Mouse (Mus musculus) limb, embryonic 13.5 days (tissue): Measurements from ENCODE around the gene Gsto1. TPM values are rescaled to one million over a fixed set of nuclear protein-coding genes. Genes with fewer than 3 reads are reported as not detected.

Experiments used
- ATAC-seq: fragments of 200-750 bp; cut with Nextera tagmentation; 2 replicates; pipeline ENCODE4 v1.8.0; 2017; ENCODE audit warnings: low read depth, moderate number of reproducible peaks, moderate TSS enrichment; ENCODE audit not compliant: low FRiP score
- H3K27ac ChIP-seq: fragments of 300-500 bp; sonication (generic); 2 replicates; pipeline ENCODE4 v1.5.1; 2015; ENCODE audit warnings: inconsistent platforms, mild to moderate bottlenecking, moderate library complexity
- H3K27me3 ChIP-seq: fragments of 300-500 bp; sonication (generic); 2 replicates; pipeline ENCODE4 v1.6.1; 2015; ENCODE audit warnings: mild to moderate bottlenecking, inconsistent platforms
- H3K36me3 ChIP-seq: fragments of 300-500 bp; sonication (generic); 2 replicates; pipeline ENCODE4 v1.6.1; 2015; ENCODE audit warnings: inconsistent platforms, mild to moderate bottlenecking, moderate library complexity
- H3K4me1 ChIP-seq: fragments of 300-500 bp; sonication (generic); 2 replicates; pipeline ENCODE4 v1.6.1; 2015; ENCODE audit warnings: inconsistent platforms
- H3K4me2 ChIP-seq: fragments of 300-500 bp; sonication (generic); replicated peaks from 2 replicates; pipeline ENCODE4 v1.6.1; 2015; ENCODE audit warnings: inconsistent platforms, mild to moderate bottlenecking, moderate library complexity
- H3K4me3 ChIP-seq: fragments of 300-500 bp; sonication (generic); 2 replicates; pipeline ENCODE4 v1.5.1; 2015; ENCODE audit warnings: moderate library complexity, mild to moderate bottlenecking, inconsistent platforms
- H3K9ac ChIP-seq: fragments of 300-500 bp; sonication (generic); 2 replicates; pipeline ENCODE4 v1.6.1; 2015; ENCODE audit warnings: mild to moderate bottlenecking, inconsistent platforms
- H3K9me3 ChIP-seq: fragments of 300-500 bp; sonication (generic); 2 replicates; pipeline ENCODE4 v1.6.1; 2016; ENCODE audit warnings: inconsistent platforms
- WGBS: fragments of 180-500 bp; shearing (Covaris S2); methylation state at CpG from one replicate; pipeline ENCODE4 v1.1.7; 2015; 5-methylcytosine and 5-hydroxymethylcytosine counted together
- polyA plus RNA-seq: library from polyadenylated mRNA; unstranded; fragments of >200 nt; fragmentation: Nextera tagmentation; extraction: Ambion mirVana; gene quantifications from 2 replicates; pipeline ENCODE4 v1.2.1, GENCODE M21; 2015

The Gsto1 gene
- polyA plus RNA-seq, 1 experiment from 2014 or later: 181 TPM

- Histone ChIP-seq H3K36me3 (no peaks in the 10 kb centered on the region), H3K4me2 (no peak overlapping the region), H3K27ac (no peak overlapping the region), H3K4me1 (peaks cover 43% of the 10 kb centered on the region), H3K9me3 (no peaks in the 10 kb centered on the region), H3K9ac (no peak overlapping the region), H3K27me3 (no peaks in the 10 kb centered on the region), H3K4me3 (no peak overlapping the region)
- 38% methylated on average over 9 of the region's 9 CpGs for WGBS
- peak; percentile 25; the same call in 1 of the 2 replicates for ATAC-seq
These were observed 28.1 kb downstream of the Gsto1 start for GRCm38 (mm10) chr19:47882882-47883254.

DNA sequence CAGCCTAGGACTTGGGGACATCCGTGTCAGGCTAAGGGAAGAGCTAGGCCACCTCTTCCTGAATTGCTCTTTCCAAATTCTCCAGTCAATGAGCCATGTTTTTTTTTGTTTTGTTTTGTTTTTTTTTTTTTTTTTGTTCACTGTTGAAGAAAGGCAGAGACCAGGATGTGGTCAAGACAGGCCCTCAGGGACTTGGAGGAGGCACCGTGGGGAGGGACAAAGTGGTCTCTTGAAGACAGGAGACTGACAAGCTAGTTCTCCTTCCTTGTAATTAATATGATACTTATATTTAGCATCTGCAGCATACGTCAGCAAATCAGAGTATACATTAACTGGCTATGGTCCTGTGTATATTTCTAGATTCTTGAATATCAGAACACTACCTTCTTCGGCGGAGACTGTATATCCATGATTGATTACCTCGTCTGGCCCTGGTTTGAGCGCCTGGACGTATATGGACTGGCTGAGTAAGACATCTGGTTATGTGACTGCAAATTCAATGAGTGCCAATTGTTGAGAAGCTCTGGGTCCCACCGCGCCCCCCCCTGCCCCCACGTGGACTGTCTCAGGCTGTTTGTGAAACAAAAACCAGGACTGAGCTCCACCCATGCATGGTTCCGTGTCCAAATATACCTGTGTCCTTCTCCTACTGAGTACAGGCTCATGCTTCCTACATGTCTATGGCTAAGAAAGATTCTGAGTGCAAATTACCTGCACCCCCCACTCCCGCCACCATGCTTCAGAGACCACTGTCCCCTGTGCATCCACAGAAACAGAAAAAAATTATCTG is 29.7 kb downstream of the Gsto1 start:
- H3K36me3 ChIP-seq: no peaks in the 10 kb centered on the region
- no peak overlapping the region for H3K4me3 ChIP-seq
- H3K27ac ChIP-seq: no peak overlapping the region
- no peak overlapping the region for H3K9ac ChIP-seq
- ATAC-seq: no peak
- H3K4me2 ChIP-seq: no peak overlapping the region
- H3K4me1 ChIP-seq: peaks cover 43% of the 10 kb centered on the region
- no peaks in the 10 kb centered on the region for H3K27me3 ChIP-seq
- no peaks in the 10 kb centered on the region for H3K9me3 ChIP-seq
- WGBS: 70% methylated on average over 13 of the region's 13 CpGs

DNA sequence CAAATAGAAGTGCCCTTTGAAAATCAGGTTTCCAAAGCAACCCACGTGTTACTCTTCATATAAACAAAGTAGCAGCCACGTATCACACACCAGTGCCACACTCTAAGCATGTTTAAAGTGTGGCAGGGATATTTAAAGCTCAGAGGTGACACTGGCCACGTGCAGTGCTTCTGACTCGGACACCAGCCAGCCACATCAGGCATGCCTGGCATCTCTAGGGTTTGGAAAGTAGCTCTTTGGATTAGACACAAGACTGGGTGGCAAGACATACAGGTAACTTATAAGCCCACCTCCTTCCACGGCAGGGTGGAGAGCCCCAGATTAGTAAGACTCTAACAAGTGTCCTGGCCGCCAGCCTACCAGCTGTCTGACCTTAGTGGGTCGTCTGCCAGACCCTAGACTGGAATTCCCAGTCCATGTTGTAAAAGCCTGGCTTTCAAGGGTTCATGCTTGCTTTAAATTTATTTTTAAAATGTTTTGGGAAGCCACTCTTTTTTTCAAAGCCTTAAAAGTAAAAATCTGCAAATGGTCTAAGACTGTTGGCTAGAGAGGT is 30.5 kb downstream of the Gsto1 start:
- Histone ChIP-seq H3K4me2 (no peak overlapping the region), H3K9me3 (no peaks in the 10 kb centered on the region), H3K36me3 (no peaks in the 10 kb centered on the region), H3K27ac (no peak overlapping the region; the same call in 1 of the 2 replicates), H3K27me3 (no peaks in the 10 kb centered on the region), H3K4me1 (peaks cover 51% of the 10 kb centered on the region), H3K9ac (no peak overlapping the region), H3K4me3 (no peak overlapping the region)
- ATAC-seq: no peak
- WGBS: 53% methylated on average over 7 of the region's 7 CpGs

- H3K27ac ChIP-seq: peak overlapping the region; percentile 28; the same call in 1 of the 2 replicates
- ATAC-seq: no peak
- H3K36me3 ChIP-seq: no peaks in the 10 kb centered on the region
- no peaks in the 10 kb centered on the region for H3K9me3 ChIP-seq
- H3K27me3 ChIP-seq: no peaks in the 10 kb centered on the region
- H3K4me2 ChIP-seq: no peak overlapping the region
- no peak overlapping the region for H3K9ac ChIP-seq
- peaks cover 53% of the 10 kb centered on the region for H3K4me1 ChIP-seq
- H3K4me3 ChIP-seq: no peak overlapping the region
- WGBS: 80% methylated on average over 11 of the region's 11 CpGs
These were observed 31.1 kb downstream of the Gsto1 start for GRCm38 (mm10) chr19:47885886-47886285.

GRCm38 (mm10) chr19:47886617-47887016 is 31.8 kb downstream of the Gsto1 start:
- no peaks in the 10 kb centered on the region for H3K9me3 ChIP-seq
- no peaks in the 10 kb centered on the region for H3K36me3 ChIP-seq
- no peak overlapping the region for H3K4me2 ChIP-seq
- peaks cover 60% of the 10 kb centered on the region for H3K4me1 ChIP-seq
- 41% methylated on average over 7 of the region's 7 CpGs for WGBS
- no peak overlapping the region for H3K9ac ChIP-seq
- H3K4me3 ChIP-seq: no peak overlapping the region
- peak; percentile 53 for ATAC-seq
- peak overlapping the region; percentile 55; the same call in 1 of the 2 replicates for H3K27ac ChIP-seq
- H3K27me3 ChIP-seq: no peaks in the 10 kb centered on the region

GRCm38 (mm10) chr19:47887417-47887816 is 32.6 kb downstream of the Gsto1 start:
- no peak overlapping the region for H3K9ac ChIP-seq
- no peak overlapping the region for H3K4me3 ChIP-seq
- peak overlapping the region; percentile 55; the same call in 1 of the 2 replicates for H3K27ac ChIP-seq
- H3K27me3 ChIP-seq: no peaks in the 10 kb centered on the region
- no peaks in the 10 kb centered on the region for H3K9me3 ChIP-seq
- 77% methylated on average over 10 of the region's 10 CpGs for WGBS
- H3K4me2 ChIP-seq: no peak overlapping the region
- no peaks in the 10 kb centered on the region for H3K36me3 ChIP-seq
- ATAC-seq: no peak
- H3K4me1 ChIP-seq: peaks cover 67% of the 10 kb centered on the region

DNA sequence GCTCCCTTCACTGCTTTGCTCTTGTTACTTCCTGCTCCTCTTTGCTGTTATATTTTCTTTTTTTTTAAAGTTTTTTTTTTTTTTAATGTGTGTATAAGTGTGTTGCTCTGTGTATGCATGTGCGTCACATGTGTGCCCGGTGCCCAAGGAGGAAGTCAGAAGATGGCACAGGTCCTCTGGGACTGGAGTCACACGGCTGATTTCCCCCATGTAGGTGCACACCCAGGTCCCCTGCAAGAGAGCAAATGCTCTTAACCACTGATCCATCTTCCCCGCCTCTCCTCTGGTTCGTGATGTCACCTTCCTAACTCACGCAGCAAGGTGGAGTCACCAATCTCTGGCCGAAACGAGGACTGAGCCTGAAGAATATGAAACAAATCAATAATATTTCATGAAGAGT is 33.3 kb downstream of the Gsto1 start:
- Histone ChIP-seq H3K9ac (no peak overlapping the region), H3K9me3 (no peaks in the 10 kb centered on the region), H3K27me3 (no peaks in the 10 kb centered on the region), H3K36me3 (0 out of 2 replicates have a peak, but pooled peaks cover 6% of the 10 kb centered on the region), H3K4me3 (no peak overlapping the region), H3K4me1 (peaks cover 64% of the 10 kb centered on the region), H3K27ac (no peak overlapping the region), H3K4me2 (no peak overlapping the region)
- WGBS: 93% methylated on average over 8 of the region's 8 CpGs
- ATAC-seq: no peak

DNA sequence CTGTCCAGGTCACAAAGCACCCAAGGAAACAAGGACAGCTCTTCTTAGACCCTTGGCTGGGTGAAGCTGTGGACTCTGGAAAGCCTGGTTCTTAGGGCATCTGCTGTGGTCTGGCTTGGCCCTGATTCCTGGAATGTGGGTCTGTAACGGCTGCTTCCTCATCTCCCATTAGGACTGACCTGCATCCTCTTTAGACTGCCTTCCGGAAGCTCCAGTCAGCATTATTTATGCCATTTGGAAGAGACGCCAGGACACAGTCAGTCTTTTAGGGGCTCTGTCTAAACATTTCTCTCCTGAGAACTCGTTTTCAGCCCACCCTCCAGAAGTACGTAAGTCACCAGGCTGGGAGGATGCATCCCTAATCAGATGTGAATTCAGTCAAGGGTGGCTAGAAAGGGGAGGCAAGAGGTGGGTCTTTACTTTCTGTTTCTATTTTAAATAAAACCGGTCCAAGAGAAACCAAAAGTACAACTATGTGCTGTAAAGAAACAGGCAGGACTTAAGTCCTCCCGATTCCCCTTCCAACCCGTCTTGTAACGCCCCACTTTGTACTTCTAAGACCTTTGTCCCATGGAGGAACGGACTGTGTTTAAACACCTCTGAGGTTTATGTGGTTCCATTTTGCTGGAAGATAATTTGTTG is 35.8 kb downstream of the Gsto1 start:
- Histone ChIP-seq H3K27ac (peak overlapping the region; percentile 39; the same call in 1 of the 2 replicates), H3K9me3 (no peaks in the 10 kb centered on the region), H3K9ac (no peak overlapping the region), H3K4me2 (no peak overlapping the region), H3K36me3 (peaks cover 31% of the 10 kb centered on the region), H3K4me1 (peaks cover 47% of the 10 kb centered on the region), H3K4me3 (no peak overlapping the region), H3K27me3 (no peaks in the 10 kb centered on the region)
- WGBS: 40% methylated on average over 10 of the region's 10 CpGs
- no peak for ATAC-seq

DNA sequence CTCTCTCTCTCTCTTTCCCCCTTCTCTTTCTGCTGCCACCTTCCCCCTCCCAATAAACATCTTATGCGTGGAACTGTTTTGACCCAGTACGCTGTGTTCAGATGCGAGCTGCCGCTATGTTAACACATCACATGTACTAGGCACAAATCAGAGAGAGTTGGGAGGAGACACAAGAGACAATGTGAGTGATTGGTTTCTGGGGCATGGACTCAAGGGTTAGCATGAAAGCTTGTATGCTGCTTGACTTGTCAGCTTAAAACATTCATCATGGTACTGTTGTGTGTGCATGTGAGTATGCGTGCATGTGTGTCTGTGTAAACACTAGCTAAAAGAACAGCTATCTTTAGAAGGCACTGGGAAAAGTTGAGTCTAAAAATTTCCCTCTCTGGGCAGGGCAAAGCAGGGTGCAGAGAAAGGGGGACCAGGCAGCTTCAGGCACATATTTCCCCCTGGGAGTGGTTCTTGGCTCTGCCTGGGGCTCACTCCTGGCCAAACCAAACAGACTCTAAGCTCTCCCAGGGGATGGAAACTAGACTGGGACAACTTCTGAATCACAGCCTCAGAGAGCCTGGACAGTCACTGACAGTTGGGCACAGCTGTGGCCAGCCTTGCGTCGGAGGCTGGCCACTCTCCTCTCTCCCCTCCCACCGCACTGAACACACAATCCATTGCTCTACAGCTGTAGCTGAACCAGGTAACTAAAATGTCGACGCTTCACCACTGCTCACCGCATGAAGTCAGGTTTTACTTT is 37.0 kb downstream of the Gsto1 start:
- no peak overlapping the region for H3K4me2 ChIP-seq
- H3K36me3 ChIP-seq: peaks cover 42% of the 10 kb centered on the region
- H3K27ac ChIP-seq: peak overlapping the region; percentile 33; the same call in 1 of the 2 replicates
- peak; percentile 17; the same call in 1 of the 2 replicates for ATAC-seq
- H3K4me3 ChIP-seq: no peak overlapping the region
- no peaks in the 10 kb centered on the region for H3K27me3 ChIP-seq
- peaks cover 37% of the 10 kb centered on the region for H3K4me1 ChIP-seq
- no peak overlapping the region for H3K9ac ChIP-seq
- no peaks in the 10 kb centered on the region for H3K9me3 ChIP-seq
- WGBS: 73% methylated on average over 11 of the region's 11 CpGs

DNA sequence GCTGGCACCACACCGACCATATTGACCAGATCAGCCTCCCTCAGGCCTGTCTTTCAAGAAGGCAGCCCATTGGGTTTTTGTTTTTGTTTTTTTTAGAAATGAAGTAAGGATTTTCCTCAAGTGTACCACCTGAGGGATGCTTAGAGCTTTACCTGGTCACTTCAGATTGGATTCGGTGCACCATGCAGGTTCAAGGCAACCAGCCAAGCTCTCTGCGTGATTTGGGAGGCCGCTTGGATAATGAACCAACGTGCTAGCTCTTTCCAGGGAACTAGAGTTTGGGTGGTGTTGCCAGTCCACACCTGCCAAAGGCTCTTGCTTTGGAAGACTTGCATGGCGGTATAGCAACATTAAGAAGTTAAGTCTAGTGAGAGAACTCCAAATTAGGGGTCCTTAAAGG is 38.3 kb downstream of the Gsto1 start:
- Histone ChIP-seq H3K9ac (no peak overlapping the region), H3K27ac (no peak overlapping the region), H3K4me2 (no peak overlapping the region), H3K4me1 (peaks cover 30% of the 10 kb centered on the region), H3K36me3 (peaks cover 56% of the 10 kb centered on the region), H3K27me3 (no peaks in the 10 kb centered on the region), H3K9me3 (no peaks in the 10 kb centered on the region), H3K4me3 (no peak overlapping the region)
- WGBS: 92% methylated on average over 6 of the region's 6 CpGs
- ATAC-seq: no peak

DNA sequence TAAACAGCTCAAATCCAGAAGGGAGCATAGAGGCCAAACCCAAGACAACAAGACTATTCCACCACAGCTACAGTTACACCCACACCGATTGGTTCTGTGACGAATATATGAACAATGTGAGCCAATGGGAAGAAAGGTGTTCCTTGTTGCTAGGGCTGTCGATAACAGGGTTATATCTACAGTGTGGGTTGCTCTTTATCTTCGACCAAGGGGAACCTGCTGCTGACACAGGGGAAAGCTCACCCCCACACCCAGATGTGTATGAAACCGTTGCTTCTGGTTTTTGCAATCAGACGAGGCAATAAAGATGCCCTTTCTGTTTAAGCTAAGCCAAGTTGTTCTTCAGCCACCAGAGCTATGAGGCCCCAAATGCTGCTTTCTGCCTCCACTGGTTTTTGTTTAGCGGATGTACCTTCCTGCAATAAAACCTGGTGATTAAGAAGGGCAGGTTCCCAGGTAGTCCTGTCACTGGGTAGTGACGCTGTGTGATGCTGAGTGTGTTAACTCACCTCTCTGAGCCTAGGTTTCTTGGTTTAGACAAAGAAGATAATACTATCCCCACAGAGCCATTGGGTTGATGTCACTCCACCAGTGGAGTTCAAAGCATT is 43.8 kb downstream of the Gsto1 start:
- H3K4me2 ChIP-seq: no peak overlapping the region
- no peak overlapping the region for H3K27ac ChIP-seq
- H3K9me3 ChIP-seq: no peaks in the 10 kb centered on the region
- no peak overlapping the region for H3K9ac ChIP-seq
- WGBS: 82% methylated on average over 8 of the region's 8 CpGs
- H3K27me3 ChIP-seq: no peaks in the 10 kb centered on the region
- peaks cover 65% of the 10 kb centered on the region for H3K36me3 ChIP-seq
- peaks cover 31% of the 10 kb centered on the region for H3K4me1 ChIP-seq
- H3K4me3 ChIP-seq: no peak overlapping the region
- no peak for ATAC-seq
